21 mouse cellular contexts compared by ENCODE assay signal in the genomic region with DNA sequence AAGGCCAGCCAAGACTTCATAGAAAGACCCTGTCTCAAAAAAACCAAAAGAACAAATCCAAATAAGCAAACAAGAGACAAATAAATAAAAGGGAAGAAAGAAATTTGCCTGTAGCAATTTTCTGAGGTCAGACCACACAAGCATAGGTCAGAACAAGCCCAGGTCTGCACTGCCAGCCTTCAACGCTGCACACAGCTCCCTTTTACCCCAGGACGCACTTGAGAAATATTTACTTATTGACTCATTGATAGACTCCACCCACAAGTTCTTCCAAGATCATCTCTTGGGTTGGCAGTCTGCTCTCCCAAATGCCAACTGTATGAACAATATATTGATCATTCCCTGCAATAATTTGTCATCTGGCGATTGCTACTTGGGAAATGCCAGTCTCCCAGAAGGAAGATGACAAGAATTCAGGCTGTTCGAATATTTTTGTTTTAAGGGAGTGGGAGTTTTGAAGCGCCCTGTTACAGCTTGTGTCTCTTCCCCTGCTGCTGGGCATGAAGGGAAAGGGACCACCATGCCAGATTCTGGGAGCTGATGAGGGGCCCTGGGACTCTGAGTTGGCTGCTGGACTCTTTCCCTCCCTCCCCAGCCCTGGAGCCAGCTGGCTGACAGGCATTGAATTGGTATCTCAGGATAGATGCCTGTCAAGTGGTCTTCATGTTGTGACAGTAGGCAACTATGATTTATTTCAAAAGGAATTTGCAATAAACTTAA.
DNase-seq lines count a peak whose midpoint lies in the region; ATAC-seq and TF ChIP-seq lines count a peak whose summit lies in the region.
"Had no signal": no experiment of that assay in that cellular context is flagged by ENCODE, and none has a peak within 500 bp of the region (broad histone marks: within the 10 kb centered on the region; RNA-seq: fewer than 3 reads in every experiment).

No protein-coding gene starts in this region.

- peak; percentile 8 to 48 for DNase-seq in layer of hippocampus, adult 18-20 months (ENCODE audit: low spot score in 2 of 2)
- no peak for DNase-seq in layer of hippocampus, postnatal 25 days (ENCODE audit: extremely low spot score in 1 of 2, low spot score in 1 of 2)
- DNase-seq in liver, adult 2 months (ENCODE audit: extremely low read depth, low read depth, low spot score) = peak; percentile 95
- DNase-seq in Muller cell, postnatal 12 days (ENCODE audit: inconsistent ontology term) = peak; percentile 63
- peak; percentile 18 to 27 for DNase-seq in layer of hippocampus, postnatal 36 days
- no peak for DNase-seq in spleen, postnatal 36 days (ENCODE audit: low spot score in 2 of 2)
- no peak for DNase-seq in right cerebral cortex, postnatal 25 days
- DNase-seq: adrenal gland, postnatal 10 days; cerebellum, adult 11 months; cerebellum, adult 8-10 months; cerebellum, postnatal 25 days; gastrocnemius, postnatal 10 days; heart, adult 18-20 months; heart, postnatal 10 days; heart, postnatal 4 days had no signal

- peaks cover 12% of the 10 kb centered on the region for H3K4me1 ChIP-seq in liver, adult 2 months (ENCODE audit: control insufficient read depth, insufficient read depth, low read length)
- no peaks in the 10 kb centered on the region for H3K4me1 ChIP-seq in liver, embryonic 12.5 days
- H3K4me1 ChIP-seq: embryonic facial prominence, embryonic 12.5 days; heart, embryonic 10.5 days had no signal

- no peak for TF ChIP-seq POLR2A in liver, adult 2 months (IDR thresholded peaks at IDR 0.05; ENCODE audit: extremely low read depth, insufficient read depth, low read length)

- H3K9ac ChIP-seq in liver, adult 2 months (ENCODE audit: low read depth, low read length) = no peak overlapping the region
- no peak overlapping the region for H3K9ac ChIP-seq in liver, embryonic 12.5 days
- H3K9ac ChIP-seq: embryonic facial prominence, embryonic 12.5 days; hindbrain, embryonic 12.5 days had no signal

- WGBS in liver, adult 2 months = 37% methylated on average over 5 of the region's 5 CpGs
- WGBS in liver, embryonic 12.5 days (ENCODE audit: insufficient replicate concordance) = 55% methylated on average over 5 of the region's 5 CpGs

- no peak overlapping the region for H3K27ac ChIP-seq in liver, adult 2 months (replicated peaks; ENCODE audit: insufficient read depth, low read depth, low read length)
- H3K27ac ChIP-seq in liver, embryonic 12.5 days = no peak overlapping the region
- H3K27ac ChIP-seq: embryonic facial prominence, embryonic 12.5 days; heart, embryonic 10.5 days; hindbrain, embryonic 12.5 days had no signal

- H3K27me3 ChIP-seq in liver, adult 2 months (ENCODE audit: control insufficient read depth, insufficient read depth, low read length) = peaks cover 6% of the 10 kb centered on the region; the same call in 1 of the 2 replicates
- peaks cover 46% of the 10 kb centered on the region for H3K27me3 ChIP-seq in liver, embryonic 12.5 days (replicated peaks)
- H3K27me3 ChIP-seq: embryonic facial prominence, embryonic 12.5 days had no signal

- no peaks in the 10 kb centered on the region for H3K79me2 ChIP-seq in liver, adult 2 months (ENCODE audit: control insufficient read depth, insufficient read depth, low read length)

- no peak overlapping the region for H3K4me3 ChIP-seq in liver, adult 2 months (ENCODE audit: insufficient read depth, low read depth, low read length)
- H3K4me3 ChIP-seq in liver, embryonic 12.5 days = no peak overlapping the region
- H3K4me3 ChIP-seq: embryonic facial prominence, embryonic 12.5 days; heart, embryonic 10.5 days; hindbrain, embryonic 12.5 days had no signal

- H3K36me3 ChIP-seq in liver, adult 2 months (ENCODE audit: control insufficient read depth, insufficient read depth, low read length) = no peaks in the 10 kb centered on the region
- no peaks in the 10 kb centered on the region for H3K36me3 ChIP-seq in liver, embryonic 12.5 days
- H3K36me3 ChIP-seq: embryonic facial prominence, embryonic 12.5 days; heart, embryonic 10.5 days; hindbrain, embryonic 12.5 days had no signal

- no peak for TF ChIP-seq CTCF in liver, adult 2 months (IDR thresholded peaks at IDR 0.05; ENCODE audit: low read depth, low read length)

- no peak overlapping the region for H3K4me2 ChIP-seq in liver, embryonic 12.5 days
- H3K4me2 ChIP-seq: embryonic facial prominence, embryonic 12.5 days; hindbrain, embryonic 12.5 days had no signal

- H3K9me3 ChIP-seq in liver, embryonic 12.5 days (replicated peaks) = no peaks in the 10 kb centered on the region
- H3K9me3 ChIP-seq: hindbrain, embryonic 12.5 days had no signal

- no peak for ATAC-seq in liver, embryonic 12.5 days
- ATAC-seq: hindbrain, embryonic 16.5 days; inflammation-experienced regulatory T-cells, adult 6 months had no signal

Comparison
In these comparisons a context has a peak if more than half of its experiments do, and no peak if none do; other contexts are left out.
1. DNase-seq: peak in layer of hippocampus, adult 18-20 months (2 of 2), liver, adult 2 months (single experiment), Muller cell, postnatal 12 days (single experiment) and layer of hippocampus, postnatal 36 days (2 of 2); none in layer of hippocampus, postnatal 25 days (0 of 2), spleen, postnatal 36 days (0 of 2) and right cerebral cortex, postnatal 25 days (single experiment).